Mouse (Mus musculus): ENCODE data around the gene Podn. TPM values are rescaled to one million over a fixed set of nuclear protein-coding genes. Genes with fewer than 3 reads are reported as not detected.

Gene Podn
- total RNA-seq, 2 experiments from 2014 or later, result 8.2 to 9.9 TPM

- no peak for DNase-seq
Observed at GRCm38 (mm10) chr4:108005328-108005727, 90.9 kb downstream of the Podn start.

GRCm38 (mm10) chr4:107999380-107999779 lies 96.9 kb downstream of the Podn start:
- no peak for DNase-seq

- DNase-seq, result peak in 1 of 2 experiments; percentile 28
Observed at GRCm38 (mm10) chr4:107998641-107999332, 97.5 kb downstream of the Podn start.

GRCm38 (mm10) chr4:107996418-107996986 lies 99.7 kb downstream of the Podn start:
- no peak for DNase-seq

- no peak for DNase-seq
Observed at GRCm38 (mm10) chr4:107995727-107996126, 100.5 kb downstream of the Podn start.

GRCm38 (mm10) chr4:107995011-107995410 lies 101.2 kb downstream of the Podn start:
- DNase-seq, result no peak

GRCm38 (mm10) chr4:107991879-107992278 lies 104.4 kb downstream of the Podn start:
- no peak for DNase-seq

GRCm38 (mm10) chr4:107990818-107991217 lies 105.4 kb downstream of the Podn start:
- no peak for DNase-seq

- DNase-seq, result no peak
Observed at GRCm38 (mm10) chr4:107988931-107989330, 107.3 kb downstream of the Podn start.

GRCm38 (mm10) chr4:107986386-107987168 lies 109.7 kb downstream of the Podn start:
- DNase-seq, result peak; percentile 36 to 49

- no peak for DNase-seq
Observed at GRCm38 (mm10) chr4:107985812-107986211, 110.4 kb downstream of the Podn start.

- DNase-seq, result peak; percentile 46 to 57
Observed at GRCm38 (mm10) chr4:107984282-107984981, 111.8 kb downstream of the Podn start.

GRCm38 (mm10) chr4:107983717-107984116 lies 112.5 kb downstream of the Podn start:
- DNase-seq, result no peak

GRCm38 (mm10) chr4:107980002-107980600 lies 116.1 kb downstream of the Podn start:
- no peak for DNase-seq

GRCm38 (mm10) chr4:107979530-107979929 lies 116.7 kb downstream of the Podn start:
- DNase-seq, result no peak

- no peak for DNase-seq
Observed at GRCm38 (mm10) chr4:107977593-107977992, 118.7 kb downstream of the Podn start.

- DNase-seq, result no peak
Observed at GRCm38 (mm10) chr4:107975004-107975403, 121.2 kb downstream of the Podn start.

GRCm38 (mm10) chr4:107974527-107974926 lies 121.7 kb downstream of the Podn start:
- DNase-seq, result no peak

GRCm38 (mm10) chr4:107971162-107971561 lies 125.1 kb downstream of the Podn start:
- no peak for DNase-seq

GRCm38 (mm10) chr4:107969781-107970180 lies 126.5 kb downstream of the Podn start:
- no peak for DNase-seq

- DNase-seq, result peak in 1 of 2 experiments; percentile 18
Observed at GRCm38 (mm10) chr4:107967966-107968682, 128.1 kb downstream of the Podn start, which contains the start of gene Slc1a7. TSS of gene Slc1a7 (plus strand) at chr4:107968332.

Data from adrenal gland, postnatal 36 days (tissue).